Mouse (Mus musculus): ENCODE data around the gene Hist2h2aa1. TPM values are rescaled to one million over a fixed set of nuclear protein-coding genes. Genes with fewer than 3 reads are reported as not detected.

The Hist2h2aa1 gene
- polyA plus RNA-seq, 1 experiment from 2014 or later, result 27.1 TPM

Small RNA genes lying within 50 kb of the gene (microRNA-seq; reads per million reads assigned to microRNA genes)
- gene Gm44492 (not detected), gene Gm47311 (not detected), gene Gm47313 (not detected)

Other genes starting within 250 kb of the Hist2h2aa1 start
- gene Plekho1, start 249.5 kb upstream of the Hist2h2aa1 start, polyA plus RNA-seq (2016; fragmentation: Nextera tagmentation; extraction: Ambion mirVana), result 80.1 and 82.5 TPM in 2 replicates
- 39.7 and 51.2 TPM in 2 replicates for gene Vps45, start 187.0 kb upstream of the Hist2h2aa1 start, polyA plus RNA-seq (2016; fragmentation: Nextera tagmentation; extraction: Ambion mirVana)
- gene Otud7b, start 141.0 kb upstream of the Hist2h2aa1 start, polyA plus RNA-seq (2016; fragmentation: Nextera tagmentation; extraction: Ambion mirVana), result 16.2 and 19.1 TPM in 2 replicates
- gene Mtmr11, start 83.5 kb upstream of the Hist2h2aa1 start, polyA plus RNA-seq (2016; fragmentation: Nextera tagmentation; extraction: Ambion mirVana), result 13.9 and 16.0 TPM in 2 replicates
- 173 and 181 TPM in 2 replicates for gene Sf3b4, start 73.2 kb upstream of the Hist2h2aa1 start, polyA plus RNA-seq (2016; fragmentation: Nextera tagmentation; extraction: Ambion mirVana)
- 30.0 and 34.8 TPM in 2 replicates for gene Sv2a, start 64.3 kb upstream of the Hist2h2aa1 start, polyA plus RNA-seq (2016; fragmentation: Nextera tagmentation; extraction: Ambion mirVana)
- 66.9 and 71.6 TPM in 2 replicates for gene Bola1, start 25.8 kb upstream of the Hist2h2aa1 start, polyA plus RNA-seq (2016; fragmentation: Nextera tagmentation; extraction: Ambion mirVana)
- gene Hist2h2ab, start 25.6 kb upstream of the Hist2h2aa1 start, polyA plus RNA-seq (2016; fragmentation: Nextera tagmentation; extraction: Ambion mirVana), result 0.96 and 1.2 TPM in 2 replicates
- 9.0 and 11.6 TPM in 2 replicates for gene Hist2h2ac, start 24.6 kb upstream of the Hist2h2aa1 start, polyA plus RNA-seq (2016; fragmentation: Nextera tagmentation; extraction: Ambion mirVana)
- 10.9 and 11.4 TPM in 2 replicates for gene Hist2h2be, start 24.4 kb upstream of the Hist2h2aa1 start, polyA plus RNA-seq (2016; fragmentation: Nextera tagmentation; extraction: Ambion mirVana)
- gene Hist2h3c2, start 6.4 kb upstream of the Hist2h2aa1 start, polyA plus RNA-seq (2016; fragmentation: Nextera tagmentation; extraction: Ambion mirVana), result 9.8 and 14.7 TPM in 2 replicates
- gene Hist2h2aa2, start 5.2 kb upstream of the Hist2h2aa1 start, polyA plus RNA-seq (2016; fragmentation: Nextera tagmentation; extraction: Ambion mirVana), result 56.2 and 67.7 TPM in 2 replicates
- gene Hist2h3c1, start 1.2 kb downstream of the Hist2h2aa1 start, polyA plus RNA-seq (2016; fragmentation: Nextera tagmentation; extraction: Ambion mirVana), result 1.4 TPM in 1 of 2 replicates, not detected in the other
- gene Hist2h4, start 17.8 kb downstream of the Hist2h2aa1 start, polyA plus RNA-seq (2016; fragmentation: Nextera tagmentation; extraction: Ambion mirVana), result 13.3 and 18.2 TPM in 2 replicates
- gene Hist2h3b, start 23.2 kb downstream of the Hist2h2aa1 start, polyA plus RNA-seq (2016; fragmentation: Nextera tagmentation; extraction: Ambion mirVana), result 76.0 and 96.2 TPM in 2 replicates
- gene Hist2h2bb, start 24.3 kb downstream of the Hist2h2aa1 start, polyA plus RNA-seq (2016; fragmentation: Nextera tagmentation; extraction: Ambion mirVana), result 18.3 and 20.1 TPM in 2 replicates
- 1.9 and 2.4 TPM in 2 replicates for gene Fcgr1, start 48.5 kb downstream of the Hist2h2aa1 start, polyA plus RNA-seq (2016; fragmentation: Nextera tagmentation; extraction: Ambion mirVana)
- 0.26 TPM in 1 of 2 replicates, not detected in the other for gene BC107364, start 206.8 kb downstream of the Hist2h2aa1 start, polyA plus RNA-seq (2016; fragmentation: Nextera tagmentation; extraction: Ambion mirVana)